Mouse (Mus musculus): Measurements from ENCODE around the gene Tsc2.
A peak's percentile ranks its signal among the peaks of the same experiment; 100 is the strongest.

Gene Tsc2

GRCm38 (mm10) chr17:24572651-24573245 is 59.7 kb downstream of the Tsc2 start:
- DNase-seq (ENCODE audit: low read depth in 2 of 2, low spot score in 2 of 2) = no peak

DNA sequence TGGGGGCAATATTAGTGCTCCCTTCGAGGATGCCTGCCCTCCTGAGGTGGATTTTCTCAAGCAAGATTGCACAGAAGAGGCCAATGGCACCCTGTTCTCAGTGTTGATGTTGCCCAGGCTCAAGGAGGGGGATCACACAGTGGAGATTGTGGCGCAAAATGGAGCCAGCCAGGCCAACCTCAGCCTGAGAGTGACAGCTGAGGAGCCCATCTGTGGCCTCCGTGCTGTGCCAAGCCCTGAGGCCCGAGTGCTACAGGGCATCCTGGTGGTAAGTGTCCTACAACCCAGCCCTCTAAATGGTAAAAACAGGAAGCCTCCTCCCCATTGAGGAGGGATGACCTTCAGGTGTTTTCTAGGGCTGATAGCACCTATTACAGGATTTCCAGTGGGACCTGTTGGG is 62.6 kb downstream of the Tsc2 start:
- no peak for DNase-seq (ENCODE audit: low read depth in 2 of 2, low spot score in 2 of 2)

- DNase-seq (ENCODE audit: low read depth in 2 of 2, low spot score in 2 of 2) = no peak
These were observed 65.2 kb downstream of the Tsc2 start for GRCm38 (mm10) chr17:24567034-24567779.

DNA sequence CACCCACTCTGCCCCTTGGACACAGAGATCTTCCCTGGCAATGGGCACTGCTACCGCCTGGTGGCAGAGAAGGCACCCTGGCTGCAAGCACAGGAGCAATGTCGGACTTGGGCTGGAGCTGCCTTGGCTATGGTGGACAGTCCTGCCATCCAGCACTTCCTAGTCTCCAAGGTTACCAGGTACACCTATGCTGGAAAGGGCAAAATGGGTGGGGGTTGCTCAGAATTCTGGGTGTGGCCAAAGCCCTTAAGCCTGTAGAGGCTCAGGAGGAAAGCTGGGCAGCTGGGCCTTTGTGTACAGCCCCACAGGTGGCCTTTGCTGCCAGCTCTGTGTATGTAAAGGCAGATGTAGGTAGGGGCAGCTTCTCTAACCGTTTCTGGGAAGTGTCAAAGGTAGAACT is 66.6 kb downstream of the Tsc2 start:
- DNase-seq (ENCODE audit: low read depth in 2 of 2, low spot score in 2 of 2) = no peak

DNA sequence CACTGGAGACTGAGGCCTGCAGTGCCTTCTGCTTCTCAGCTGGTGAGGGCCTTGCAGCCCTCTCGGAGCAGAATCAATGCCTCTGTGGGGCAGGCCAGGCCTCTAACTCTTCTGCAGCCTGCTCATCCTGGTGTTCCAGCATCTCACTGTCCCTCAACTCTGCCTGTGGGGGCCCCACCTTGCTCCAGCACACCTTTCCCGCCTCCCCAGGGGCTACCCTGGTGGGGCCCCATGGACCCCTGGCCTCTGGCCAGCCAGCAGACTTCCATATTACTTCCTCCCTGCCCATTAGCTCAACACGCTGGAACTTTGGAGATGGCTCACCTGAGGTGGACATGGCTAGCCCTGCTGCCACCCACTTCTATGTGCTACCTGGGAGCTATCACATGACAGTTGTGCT is 67.3 kb downstream of the Tsc2 start:
- no peak for DNase-seq (ENCODE audit: low read depth in 2 of 2, low spot score in 2 of 2)

DNA sequence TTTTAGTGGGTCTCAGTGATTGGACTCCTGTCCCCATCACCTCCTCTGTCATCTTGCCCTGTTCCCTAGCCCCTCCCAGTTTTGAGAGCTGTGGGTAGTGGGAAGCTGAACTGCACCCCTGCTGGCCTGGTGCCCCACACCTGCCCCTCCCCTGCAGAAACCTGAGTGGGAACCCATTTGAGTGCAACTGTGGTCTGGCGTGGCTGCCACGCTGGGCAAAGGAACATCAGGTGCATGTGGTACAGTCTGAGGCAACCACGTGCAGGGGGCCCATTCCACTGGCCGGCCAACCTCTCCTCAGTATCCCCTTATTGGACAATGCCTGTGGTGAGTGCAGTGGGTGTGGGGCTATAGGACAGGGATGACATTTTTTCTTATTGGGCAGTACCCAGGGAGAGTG is 68.0 kb downstream of the Tsc2 start:
- DNase-seq (ENCODE audit: low read depth in 2 of 2, low spot score in 2 of 2) = no peak

GRCm38 (mm10) chr17:24563638-24564037 is 68.8 kb downstream of the Tsc2 start:
- DNase-seq (ENCODE audit: low read depth in 2 of 2, low spot score in 2 of 2) = no peak

DNA sequence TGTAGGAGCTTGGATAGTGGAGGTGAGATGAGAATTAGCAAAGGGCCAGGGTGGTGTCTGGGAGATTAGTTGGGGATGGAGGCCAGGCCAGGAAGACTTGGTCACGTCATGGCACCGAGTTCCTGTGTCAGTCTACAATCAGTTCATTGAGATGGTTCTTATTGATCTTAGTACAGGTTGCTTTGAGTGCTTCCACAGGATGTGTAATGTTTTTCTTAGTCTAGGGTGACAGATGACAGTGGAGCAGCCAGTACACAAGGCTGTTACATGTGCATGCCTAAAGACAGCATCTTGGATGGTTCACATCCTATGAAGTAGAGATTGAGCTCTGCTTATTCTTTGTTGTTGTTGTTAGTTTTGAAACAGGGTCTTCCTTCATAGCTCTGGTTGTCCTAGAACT is 70.8 kb downstream of the Tsc2 start:
- DNase-seq (ENCODE audit: low read depth in 2 of 2, low spot score in 2 of 2) = no peak

- no peak for DNase-seq (ENCODE audit: low read depth in 2 of 2, low spot score in 2 of 2)
These were observed 72.0 kb downstream of the Tsc2 start for GRCm38 (mm10) chr17:24560301-24561028.

GRCm38 (mm10) chr17:24559146-24559545 is 73.3 kb downstream of the Tsc2 start:
- no peak for DNase-seq (ENCODE audit: low read depth in 2 of 2, low spot score in 2 of 2)

GRCm38 (mm10) chr17:24558600-24559099 is 73.8 kb downstream of the Tsc2 start:
- no peak for DNase-seq (ENCODE audit: low read depth in 2 of 2, low spot score in 2 of 2)

- DNase-seq (ENCODE audit: low read depth in 2 of 2, low spot score in 2 of 2) = no peak
These were observed 75.3 kb downstream of the Tsc2 start for GRCm38 (mm10) chr17:24557091-24557490.

DNA sequence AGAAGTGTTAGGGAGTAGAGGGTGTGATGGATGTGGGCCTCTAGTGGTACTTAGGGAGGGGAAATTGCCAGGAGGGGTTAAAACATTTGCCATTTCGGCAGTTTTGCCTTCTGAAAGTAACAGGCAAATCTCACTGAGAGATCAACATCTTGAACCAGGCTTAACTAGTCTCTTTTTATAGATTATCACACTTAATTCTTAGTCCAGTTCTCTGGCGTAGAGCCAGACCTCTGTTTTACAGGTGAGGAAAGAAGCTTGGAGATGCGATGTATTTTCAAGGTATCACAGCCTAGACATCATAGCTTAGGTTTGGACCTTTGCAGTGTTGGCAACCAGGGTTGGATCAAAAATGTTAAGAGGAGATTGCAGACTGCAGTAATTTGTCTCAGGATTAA is 81.4 kb downstream of the Tsc2 start:
- DNase-seq (ENCODE audit: low read depth in 2 of 2, low spot score in 2 of 2) = no peak

GRCm38 (mm10) chr17:24550416-24551049 is 81.9 kb downstream of the Tsc2 start:
- DNase-seq (ENCODE audit: low read depth in 2 of 2, low spot score in 2 of 2) = no peak

- peak; percentile 98 to 99 for DNase-seq (ENCODE audit: low read depth in 2 of 2, low spot score in 2 of 2)
These were observed 82.6 kb downstream of the Tsc2 start, which contains the start of gene Pkd1 for GRCm38 (mm10) chr17:24549618-24550415. Pkd1 (plus strand) TSS chr17:24549834.

DNA sequence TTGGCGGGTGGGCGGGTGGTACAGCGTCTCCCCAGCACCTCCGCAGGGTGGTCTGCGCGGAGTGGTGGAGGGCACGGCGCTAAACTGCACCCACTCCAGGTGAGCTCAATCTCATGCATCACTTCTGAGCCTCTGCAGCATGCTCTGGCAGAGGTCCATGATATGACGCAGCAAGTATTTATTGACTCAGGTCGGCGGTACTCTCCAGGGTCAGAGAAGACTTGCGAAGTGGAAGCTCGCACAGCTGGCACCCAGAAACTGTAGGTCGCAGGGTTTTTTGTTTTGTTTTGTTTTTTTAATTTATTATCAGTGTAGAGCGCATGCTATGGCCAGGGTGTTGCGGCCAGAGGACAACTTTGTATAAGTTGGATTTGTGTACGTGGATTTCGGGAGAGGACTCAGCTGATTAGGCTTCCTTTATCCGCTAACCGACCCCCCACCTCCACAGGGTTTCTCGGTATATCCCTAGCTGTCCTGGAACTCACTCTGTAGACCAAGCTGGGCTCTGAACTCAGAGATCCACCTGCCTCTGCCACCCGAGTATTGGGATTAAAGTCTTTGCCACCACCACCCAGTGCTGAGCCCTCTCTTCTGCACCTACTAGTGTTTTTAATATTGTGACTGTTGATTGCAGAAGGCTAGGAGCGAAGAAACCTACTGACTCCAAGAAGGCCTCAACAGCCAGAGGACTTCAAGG is 83.4 kb downstream of the Tsc2 start:
- peak; percentile 27 to 35 for DNase-seq (ENCODE audit: low read depth in 2 of 2, low spot score in 2 of 2)

- DNase-seq (ENCODE audit: low read depth in 2 of 2, low spot score in 2 of 2) = peak; percentile 13 to 50
These were observed 84.0 kb downstream of the Tsc2 start for GRCm38 (mm10) chr17:24548435-24548834.

DNA sequence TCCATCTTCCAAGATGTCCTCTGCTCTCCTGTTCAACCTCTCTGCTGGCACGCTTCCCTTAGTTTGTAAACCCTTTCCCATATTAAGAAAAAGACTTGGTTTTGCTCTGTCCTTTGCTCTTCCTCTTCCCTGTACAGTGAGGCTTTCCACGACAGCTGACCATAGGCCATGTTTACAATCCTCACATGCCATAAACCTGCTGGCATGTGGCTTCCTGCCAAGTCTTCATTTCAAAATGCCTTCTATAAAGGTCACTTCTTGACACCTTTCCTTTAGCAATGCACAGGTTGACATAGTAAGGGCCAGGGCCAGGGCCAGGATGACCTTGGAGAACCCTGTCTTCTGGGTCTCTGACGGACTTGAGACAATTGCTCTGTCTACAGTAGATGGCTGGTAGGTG is 86.2 kb downstream of the Tsc2 start:
- no peak for DNase-seq (ENCODE audit: low read depth in 2 of 2, low spot score in 2 of 2)

Measured in CD8-positive naive resting alpha-beta T cell, adult 2 months (primary cell).